Mouse (Mus musculus): Measurements from ENCODE around the gene Amigo2.

Gene Amigo2

DNA sequence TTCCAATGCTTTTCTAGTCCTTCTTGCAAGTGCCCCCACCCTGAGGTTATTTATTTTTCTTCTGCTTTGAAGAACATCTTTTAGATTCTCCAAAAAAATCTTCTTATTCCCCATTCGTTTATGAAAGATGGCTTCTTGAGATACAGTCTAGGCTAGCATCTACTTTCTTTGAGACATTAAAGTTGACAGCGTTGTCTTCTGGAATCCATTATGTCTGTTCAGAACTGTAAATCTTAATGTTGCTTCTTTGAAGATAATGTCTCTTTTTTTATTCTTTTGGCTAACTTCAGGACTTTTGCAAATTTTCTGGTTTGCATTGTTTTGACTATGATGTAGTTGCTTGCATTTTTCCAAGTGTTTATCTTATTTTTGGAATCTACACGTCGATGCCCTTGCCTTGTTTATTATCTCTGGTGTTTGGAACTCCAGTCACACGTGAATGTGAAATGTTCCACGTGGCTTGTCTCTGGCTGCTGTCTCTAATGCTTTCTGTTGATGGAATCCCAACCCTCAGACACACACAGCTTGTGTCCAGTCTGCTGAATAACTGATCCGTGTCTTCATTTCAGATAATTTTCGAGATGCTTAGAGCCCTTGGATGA lies 20.1 kb upstream of the Amigo2 start:
- no peak for DNase-seq (ENCODE audit: low spot score)

DNA sequence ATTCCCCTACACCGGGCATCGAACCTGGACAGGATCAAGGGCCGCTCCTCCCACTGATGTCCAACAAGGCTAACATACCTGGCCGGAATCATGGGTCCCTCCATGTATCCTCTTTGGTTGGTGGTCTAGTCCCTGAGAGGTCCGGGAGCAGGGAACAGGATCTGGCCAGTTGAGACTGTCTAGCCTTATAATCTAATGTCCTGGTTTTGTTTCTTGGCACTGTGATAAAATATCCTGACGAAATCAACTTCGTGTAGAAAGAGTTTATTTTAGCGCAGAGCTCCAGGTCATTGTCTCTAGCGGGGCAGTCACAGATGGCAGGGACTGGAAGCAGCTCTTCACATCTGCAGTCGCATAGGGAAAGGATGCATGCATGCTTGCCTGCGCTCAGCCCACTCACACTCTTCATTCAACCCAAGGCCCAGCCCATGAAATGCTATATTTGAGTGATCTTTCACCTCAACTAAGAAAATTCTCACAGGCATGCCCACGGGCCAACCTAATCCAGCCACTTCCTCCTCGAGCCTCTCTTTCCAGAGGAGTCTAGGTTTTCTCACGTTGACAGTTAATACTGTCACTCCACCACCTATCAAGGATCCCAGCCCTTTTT lies 19.3 kb upstream of the Amigo2 start:
- no peak for DNase-seq (ENCODE audit: low spot score)

DNA sequence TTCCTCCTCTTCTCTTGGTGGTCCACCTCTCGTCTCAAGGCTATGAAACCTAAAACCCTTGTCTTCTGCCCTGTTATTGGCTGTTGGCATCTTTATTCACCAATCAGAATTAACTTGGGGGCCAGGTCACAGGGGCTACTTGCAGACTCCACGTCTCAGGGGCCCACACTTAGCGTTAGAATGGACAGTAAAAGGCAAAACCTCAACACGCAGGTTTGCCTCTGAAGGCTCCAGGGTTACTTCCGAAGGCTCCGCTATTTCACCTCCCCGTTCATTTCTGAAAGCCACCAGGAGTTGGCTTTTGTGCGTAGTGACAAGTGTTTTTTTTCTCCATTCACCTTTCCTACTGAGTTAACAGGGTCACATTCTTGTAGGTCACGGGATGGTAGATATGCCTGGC lies 15.2 kb upstream of the Amigo2 start:
- DNase-seq (ENCODE audit: low spot score): no peak

DNA sequence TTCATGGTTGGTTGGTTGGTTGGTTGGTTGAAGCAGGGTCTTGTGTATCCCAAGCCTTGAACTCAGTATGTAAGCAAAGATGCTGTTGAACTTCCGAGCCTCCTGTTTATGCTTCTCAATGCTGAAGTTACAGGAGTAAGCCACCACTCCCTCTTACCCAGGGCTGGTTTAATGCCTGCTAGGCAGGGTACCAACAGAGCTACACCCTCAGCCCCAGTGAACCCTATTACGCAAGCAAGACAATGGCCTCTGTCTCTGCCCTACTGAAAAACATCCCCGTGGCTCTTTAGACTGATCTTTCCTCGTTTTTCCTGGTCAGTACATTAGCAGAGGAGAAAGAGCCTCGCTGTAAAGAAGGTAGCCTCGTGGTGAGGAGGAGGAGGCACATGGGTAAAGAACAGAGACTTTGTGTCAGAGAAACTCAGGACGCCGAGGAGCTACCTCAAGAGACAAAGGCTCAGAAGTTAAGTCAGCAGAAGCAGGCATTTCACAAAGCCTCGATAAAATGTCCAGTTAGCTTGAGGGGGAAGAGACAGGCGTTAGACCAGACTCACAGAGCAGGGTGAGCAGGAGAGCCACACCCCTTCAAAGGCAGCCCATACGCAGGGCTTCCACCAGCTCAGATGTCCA lies 13.0 kb upstream of the Amigo2 start:
- no peak for DNase-seq (ENCODE audit: low spot score)

DNA sequence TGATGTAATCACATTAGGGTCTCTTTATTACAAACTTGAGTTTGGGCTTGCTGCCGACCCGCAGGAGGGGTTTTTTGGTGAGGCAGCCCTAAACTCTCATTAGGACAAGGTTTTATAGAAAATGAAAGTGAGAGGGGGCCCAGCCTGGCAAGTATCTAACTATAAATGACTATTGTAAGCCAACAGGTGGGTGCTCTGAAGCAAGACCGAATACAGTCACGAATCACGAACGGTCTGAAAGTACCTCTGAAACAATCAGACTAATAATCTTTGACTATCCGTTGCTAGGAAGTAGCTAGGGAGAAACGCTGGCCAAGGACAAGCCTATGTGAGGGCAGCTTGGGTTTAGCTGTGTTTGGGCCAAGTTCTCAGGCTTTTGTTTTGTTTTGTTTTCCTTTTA lies 12.2 kb upstream of the Amigo2 start:
- DNase-seq (ENCODE audit: low spot score): no peak

DNA sequence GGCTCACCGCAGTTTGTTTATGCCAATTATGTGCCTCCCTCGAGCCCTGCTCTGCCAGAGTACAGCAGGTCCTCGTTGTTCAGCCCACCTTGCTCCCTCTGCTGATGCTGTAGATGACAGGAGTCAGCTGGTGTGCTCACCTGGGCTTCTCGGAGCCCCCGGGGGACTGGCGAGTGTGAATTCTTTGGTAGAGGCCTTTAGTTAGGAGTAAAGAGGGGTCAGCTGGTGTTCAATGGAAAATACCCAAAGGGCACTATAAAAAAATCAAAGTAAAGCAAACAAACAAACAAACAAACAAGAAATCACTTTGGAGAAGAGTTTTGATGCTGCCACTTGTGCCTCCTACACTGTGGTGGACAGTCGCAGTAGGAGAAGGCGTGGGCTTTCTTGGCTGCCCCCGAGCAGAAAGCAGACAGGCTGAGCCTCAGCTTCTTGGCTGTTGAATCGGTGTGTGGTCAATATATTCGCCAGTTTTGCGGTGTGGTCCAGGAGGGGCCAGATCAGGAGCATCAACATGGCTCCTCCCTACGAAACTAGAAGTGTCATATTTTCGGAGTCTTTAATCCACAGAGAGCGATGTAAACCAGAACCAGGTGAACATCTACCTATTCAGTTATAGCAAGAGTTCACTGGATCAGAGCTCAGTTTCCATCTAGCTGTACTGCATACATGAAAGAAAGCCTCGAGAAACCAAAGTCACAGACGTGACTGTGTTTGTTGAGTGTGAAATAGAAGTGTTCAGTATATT lies 11.6 kb upstream of the Amigo2 start:
- no peak for DNase-seq (ENCODE audit: low spot score)

DNA sequence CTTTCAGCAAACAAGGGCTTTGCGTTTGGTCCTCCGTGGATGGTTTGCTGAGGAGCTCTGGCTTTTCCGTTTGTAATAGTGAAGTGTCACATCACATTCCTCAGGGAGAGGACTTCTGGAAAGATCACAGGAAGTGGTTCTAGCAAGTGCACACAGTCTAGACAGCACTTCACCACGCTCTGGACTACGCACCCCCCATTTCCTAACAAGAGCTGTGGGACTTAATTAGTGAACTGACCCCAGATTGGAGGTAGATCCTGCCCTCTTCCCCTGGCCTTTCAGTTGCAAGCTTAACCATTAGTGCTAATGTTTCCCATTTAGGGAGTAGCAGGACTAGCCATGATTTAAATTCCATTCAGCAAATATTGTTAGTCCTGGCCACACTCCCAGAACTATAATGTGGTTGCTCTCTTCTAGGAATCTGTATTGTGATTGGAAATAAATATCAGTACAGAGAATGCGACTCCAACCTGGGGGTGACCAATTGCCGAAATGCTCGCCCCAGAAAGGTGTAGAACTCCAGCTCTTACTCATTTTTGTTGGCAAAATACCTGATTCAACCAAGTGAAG lies 10.2 kb upstream of the Amigo2 start:
- no peak for DNase-seq (ENCODE audit: low spot score)

DNA sequence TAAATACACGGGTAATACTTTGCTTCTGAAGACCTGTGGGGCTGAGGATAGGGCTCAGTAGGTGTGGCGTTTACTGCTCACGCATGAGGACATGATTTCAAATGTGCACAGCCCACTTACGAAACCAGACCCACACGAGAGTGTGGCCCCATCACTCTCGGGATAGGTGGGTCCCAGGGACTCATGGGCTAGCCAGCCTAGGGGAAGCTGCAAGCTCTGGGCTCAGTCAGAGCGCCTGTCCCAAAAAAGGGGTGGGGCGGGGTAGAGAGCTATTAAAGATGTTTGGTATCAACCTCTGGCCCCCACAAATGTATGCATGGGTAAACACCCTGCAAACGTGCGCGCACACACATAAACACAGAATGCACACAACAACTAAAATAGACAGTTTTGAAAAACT lies 9.3 kb upstream of the Amigo2 start:
- no peak for DNase-seq (ENCODE audit: low spot score)

DNA sequence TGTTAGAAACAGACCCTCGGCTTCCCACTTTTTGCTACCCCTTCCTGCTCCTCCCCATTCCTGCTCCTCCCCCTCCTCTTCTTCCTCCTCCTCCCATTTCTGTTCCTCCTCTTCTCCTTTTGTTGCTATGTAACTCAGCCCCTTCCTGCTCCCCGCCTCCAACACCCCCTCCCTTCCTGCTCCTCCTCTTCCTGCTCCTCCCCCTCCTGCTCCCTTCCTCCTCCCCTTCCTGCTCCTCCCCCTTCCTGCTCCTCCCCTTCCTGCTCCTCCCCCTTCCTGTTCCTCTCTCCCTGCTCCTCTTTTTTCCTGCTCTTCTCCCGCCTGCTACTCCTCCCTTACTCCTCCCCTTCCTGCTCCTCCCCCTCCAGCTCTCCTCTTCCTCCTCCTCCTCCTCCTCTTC lies 8.7 kb upstream of the Amigo2 start:
- no peak for DNase-seq (ENCODE audit: low spot score)

DNA sequence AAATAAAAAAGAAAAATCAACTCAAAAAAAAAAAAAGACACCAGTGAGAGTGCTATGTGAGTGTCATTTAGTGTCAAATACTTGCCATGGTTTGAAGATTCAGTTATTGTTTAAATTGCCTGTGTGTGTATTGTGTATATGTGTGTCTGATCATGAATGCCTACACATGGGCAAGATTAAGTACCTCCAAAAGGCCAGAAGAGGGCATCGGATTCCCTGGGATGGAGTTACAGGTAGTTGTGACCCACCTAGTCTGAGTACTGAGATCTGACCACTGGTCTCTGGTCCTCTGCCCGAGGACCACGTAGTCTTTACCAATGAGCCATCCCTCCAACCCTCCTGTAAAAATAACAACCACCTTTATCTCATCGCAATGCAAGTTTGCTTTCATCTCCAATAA lies 7.3 kb upstream of the Amigo2 start:
- DNase-seq (ENCODE audit: low spot score): no peak

DNA sequence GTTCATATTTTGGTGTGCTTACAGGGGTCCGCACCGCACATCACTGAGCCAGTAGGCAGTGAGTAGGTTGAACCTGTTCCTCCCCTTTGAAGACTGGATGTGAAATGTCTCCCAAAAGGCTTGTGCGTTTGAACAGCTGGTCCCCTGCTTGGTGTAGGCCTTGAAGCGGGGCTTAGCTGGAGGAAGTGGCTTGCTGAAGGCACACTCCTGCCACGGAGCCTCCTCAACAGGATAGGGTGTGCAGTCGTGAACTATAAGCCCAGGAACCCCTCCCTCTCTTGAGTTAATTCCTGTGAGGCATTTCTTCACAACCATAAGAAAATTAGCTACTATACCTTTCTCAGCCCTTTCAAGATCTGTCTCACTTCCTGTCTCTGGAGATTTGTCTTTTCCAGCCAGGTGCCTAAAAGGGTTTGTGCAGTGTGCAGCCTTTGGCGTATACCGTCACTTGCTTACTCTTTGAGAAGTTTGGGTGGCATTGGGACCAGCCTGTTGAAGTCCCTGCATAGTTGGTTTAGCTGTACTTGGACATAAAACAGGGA lies 5.5 kb upstream of the Amigo2 start:
- DNase-seq (ENCODE audit: low spot score): no peak

DNA sequence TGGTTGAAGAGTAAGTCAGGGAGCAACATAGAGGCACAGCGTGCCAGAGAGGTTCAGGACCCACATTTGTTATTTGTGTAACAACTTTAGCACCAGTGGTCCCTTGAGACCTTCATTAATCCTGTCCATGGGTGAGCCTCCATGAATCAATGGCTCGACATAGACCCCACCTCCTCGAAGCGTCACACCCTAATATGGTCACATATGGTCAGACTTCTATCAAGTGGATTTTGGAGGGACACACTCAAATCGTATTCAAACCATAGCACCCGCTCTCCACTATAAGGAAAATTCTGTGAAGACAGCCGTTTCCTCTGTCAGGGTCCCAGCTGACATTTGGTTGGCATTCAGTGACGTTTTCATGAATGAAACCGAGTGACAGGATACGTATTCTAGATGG lies 2.2 kb upstream of the Amigo2 start:
- DNase-seq (ENCODE audit: low spot score): no peak

DNA sequence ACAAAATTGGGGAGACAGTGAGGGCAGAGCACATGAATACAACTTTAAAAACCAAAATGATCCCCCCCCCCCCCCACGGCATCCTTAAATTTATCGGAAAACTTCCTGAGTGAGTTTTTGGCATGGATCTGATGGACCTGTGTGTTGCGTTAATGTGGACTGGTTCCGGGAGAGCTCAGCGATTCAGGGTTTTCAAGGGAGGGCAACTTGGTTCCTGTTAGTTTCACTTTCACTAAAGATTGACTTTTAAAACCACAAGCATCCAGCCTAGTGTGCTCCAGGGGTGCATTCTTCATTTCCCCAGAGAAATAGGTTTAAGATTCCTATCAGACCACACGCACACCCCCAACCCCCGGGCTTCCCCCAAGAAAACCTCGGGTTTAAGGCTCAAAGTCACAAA lies 1.2 kb upstream of the Amigo2 start:
- DNase-seq (ENCODE audit: low spot score): no peak

DNA sequence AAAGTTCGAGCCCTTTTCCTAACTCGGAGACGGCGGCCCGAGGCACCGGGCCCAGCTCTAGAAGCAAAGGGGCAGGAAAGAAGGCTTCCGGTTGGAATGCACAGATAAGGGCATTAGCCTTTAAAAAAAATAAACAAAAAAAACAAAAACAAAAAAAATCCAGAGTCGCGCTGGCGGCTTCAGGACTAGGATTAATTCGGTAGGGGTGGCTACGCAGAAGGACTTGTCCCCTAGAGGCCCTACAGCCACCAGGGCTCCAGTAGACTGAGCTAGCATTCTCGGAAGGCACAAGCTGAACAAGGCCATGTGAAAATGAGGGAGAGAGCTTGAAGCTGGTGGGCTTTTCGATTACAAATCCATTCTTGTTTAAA lies 689 bp upstream of the Amigo2 start:
- DNase-seq (ENCODE audit: low spot score): no peak

DNA sequence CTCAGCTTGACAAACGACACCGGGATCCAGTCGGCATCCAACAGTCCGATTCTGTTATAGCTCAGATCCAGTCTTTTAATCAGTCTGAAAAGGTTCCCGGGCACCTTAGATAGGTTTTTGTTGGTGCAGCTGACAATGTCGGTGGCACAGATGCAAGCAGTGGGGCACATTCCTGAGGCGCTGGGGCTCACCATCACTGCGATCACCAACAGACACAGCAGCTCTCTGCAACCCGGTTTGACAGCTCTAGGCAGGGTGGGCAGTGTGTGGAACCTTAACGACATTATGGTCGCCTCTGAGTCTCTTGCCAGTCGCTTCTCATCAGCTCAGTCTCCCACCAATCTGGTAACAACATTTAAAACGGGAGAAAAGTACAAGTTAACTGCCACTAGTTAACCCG lies 831 bp downstream of the Amigo2 start:
- no peak for DNase-seq (ENCODE audit: low spot score)

DNA sequence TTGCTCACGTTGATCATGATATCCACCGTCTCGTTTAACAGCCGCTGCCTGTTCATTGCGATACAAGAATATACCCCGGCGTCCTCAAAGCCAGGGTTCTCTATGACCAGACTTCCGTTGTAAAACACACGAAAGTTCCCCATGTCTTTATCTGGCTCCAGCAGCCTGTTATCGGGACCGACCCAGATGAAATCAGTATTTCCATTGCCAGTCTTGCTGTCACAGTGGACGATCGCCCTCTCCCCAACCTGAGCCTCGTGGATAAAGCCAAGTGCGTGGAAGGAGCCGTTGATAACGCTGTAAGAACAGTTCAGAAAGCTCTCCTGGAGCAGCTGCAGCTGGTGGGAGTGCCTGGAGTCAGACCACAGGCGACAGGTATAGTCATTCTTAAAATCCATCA lies 1.7 kb downstream of the Amigo2 start:
- no peak for DNase-seq (ENCODE audit: low spot score)

DNA sequence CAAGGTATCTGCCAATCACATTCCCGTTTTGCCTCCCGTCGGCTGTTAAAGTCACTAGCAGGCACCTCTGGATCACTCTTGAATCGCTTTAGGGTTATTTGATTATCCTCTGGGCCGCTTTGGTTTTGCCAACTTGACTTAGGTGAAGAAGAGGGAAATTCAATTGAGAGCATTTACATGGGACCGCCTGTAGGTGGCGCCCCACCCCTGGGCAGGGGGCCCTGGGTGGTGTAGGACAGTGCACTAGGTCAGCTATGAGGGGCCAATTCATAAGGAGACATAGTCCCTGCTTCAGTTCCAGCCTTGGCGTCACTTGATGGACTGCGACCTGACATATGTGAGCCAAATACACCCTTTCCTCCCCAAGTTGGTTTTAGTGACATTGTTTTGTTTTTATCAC lies 10.1 kb downstream of the Amigo2 start:
- no peak for DNase-seq (ENCODE audit: low spot score)

DNA sequence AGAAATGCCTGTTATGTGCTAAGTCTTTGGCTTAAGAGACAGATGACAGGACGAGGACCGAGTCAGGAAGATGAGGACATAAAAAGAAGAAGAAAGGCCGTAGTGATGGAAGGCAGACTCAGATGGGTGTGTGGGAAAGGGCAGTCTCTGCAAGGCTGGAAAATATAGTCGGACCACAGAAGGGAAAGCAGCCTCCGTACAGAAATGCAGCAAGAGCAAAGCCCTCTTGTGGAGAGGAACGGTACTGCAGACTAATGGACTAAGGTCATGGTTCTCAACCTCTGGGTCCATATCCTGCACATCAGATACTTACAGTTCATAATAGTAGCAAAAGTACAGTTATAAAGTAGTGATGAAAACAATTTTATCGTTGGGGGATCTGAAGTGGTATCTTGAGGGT lies 11.9 kb downstream of the Amigo2 start:
- no peak for DNase-seq (ENCODE audit: low spot score)

DNA sequence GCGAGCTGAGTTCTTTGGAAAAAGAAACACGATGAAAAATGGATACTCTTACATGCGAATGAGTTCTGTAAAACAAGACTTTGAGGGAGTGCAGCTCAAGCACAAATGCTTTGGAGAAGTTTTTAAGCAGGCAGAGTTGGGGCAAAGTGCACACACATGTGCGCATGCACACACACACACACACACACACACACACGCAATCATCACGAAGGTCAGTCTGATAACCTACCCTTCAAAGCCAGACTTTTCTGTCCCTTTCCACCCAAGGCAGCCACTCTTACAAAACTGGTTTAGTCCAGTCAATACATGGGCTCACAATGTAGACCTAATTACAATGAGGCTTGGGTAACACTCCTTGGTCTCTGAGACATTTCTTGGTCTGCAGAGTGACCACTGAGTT lies 13.0 kb downstream of the Amigo2 start:
- DNase-seq (ENCODE audit: low spot score): no peak

DNA sequence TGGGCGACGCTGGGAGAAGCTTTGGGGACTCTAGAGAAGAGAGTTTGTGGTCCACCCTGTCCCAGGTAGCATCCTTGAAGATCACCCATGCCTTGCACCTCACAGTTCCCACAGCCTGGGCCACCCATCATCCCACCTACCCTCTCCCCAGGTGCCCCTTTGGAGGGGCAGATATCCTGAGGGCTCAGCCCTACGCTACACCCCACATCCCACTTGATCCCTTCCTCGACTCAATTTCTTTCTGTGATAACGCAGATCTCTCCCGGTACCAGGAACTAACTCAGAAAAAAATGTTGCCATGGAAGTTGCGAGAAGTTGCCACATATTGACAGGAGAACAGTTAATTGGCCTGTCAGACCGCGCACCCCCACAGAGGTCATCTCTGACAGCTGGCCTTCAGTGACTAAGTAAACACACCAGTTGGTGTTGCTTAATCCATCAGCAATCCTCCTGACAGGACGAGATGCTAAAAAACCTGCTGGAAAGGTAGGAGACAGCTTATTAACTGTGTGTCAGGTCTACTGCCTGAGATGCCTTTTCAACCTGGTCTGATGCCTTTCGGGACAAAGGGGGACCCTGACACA lies 17.5 kb downstream of the Amigo2 start:
- DNase-seq (ENCODE audit: low spot score): no peak

DNA sequence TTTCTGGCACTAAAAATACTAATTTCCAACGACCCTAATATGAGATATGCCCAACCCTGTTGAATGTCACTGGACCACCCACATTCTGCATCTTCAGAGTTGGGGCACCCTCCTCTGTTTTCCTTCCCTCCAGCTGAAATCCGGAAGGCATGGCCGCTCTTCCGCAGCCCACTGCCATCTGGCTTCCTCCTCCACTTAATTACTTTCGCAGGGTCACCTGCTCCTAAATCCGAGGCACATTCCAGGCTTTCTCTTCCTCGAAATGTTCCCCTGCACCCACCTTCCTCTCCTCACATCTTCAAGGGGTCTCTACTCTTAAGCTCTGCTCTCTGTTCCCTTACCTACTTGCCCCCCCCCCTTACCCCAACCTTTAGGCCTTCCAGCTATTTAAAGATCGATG lies 23.1 kb downstream of the Amigo2 start:
- DNase-seq (ENCODE audit: low spot score): no peak

DNA sequence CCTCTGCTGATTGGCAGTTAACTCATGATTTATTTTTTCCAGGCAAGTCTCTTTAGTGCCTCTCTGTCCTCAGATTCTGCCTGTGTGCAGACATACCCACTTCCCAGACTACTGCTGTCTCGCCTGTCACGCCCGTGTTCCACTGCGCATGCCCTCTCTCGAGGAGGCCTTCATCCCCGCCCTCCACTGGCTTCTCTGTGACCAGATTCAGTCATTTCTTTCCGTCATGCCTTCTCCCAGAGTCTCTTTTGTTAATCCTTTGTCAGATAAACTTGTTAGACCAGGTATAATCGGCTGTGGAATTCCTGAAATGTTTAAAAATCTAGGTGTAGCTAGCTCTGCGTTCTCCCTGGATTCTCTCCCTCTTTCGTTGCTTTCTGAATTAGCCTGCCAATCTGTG lies 23.7 kb downstream of the Amigo2 start:
- DNase-seq (ENCODE audit: low spot score): no peak
